Mouse (Mus musculus) kidney, postnatal 0 days (tissue): ENCODE measurements around the gene Cnot3. TPM values are rescaled to one million over a fixed set of nuclear protein-coding genes. Genes with fewer than 3 reads are reported as not detected.
"Not testable (repeated sequence)": the region's sequence is repeated elsewhere in the genome, so short reads cannot be mapped to it uniquely, and the experiment has no call there.

Source experiments
- ATAC-seq: fragments of 200-750 bp; cut with Nextera tagmentation; replicated peaks from 2 replicates; pipeline ENCODE4 v1.8.0; 2017; ENCODE audit warnings: low read depth, moderate number of reproducible peaks, moderate TSS enrichment, moderate library complexity; ENCODE audit not compliant: low FRiP score
- DNase-seq: peaks from one replicate; pipeline ENCODE4 v3.0.0-alpha.2; 2016; ENCODE audit warnings: low spot score
- H3K27ac ChIP-seq: fragments of 300-500 bp; sonication (generic); 2 replicates; pipeline ENCODE4 v1.5.1; 2014; ENCODE audit warnings: mild to moderate bottlenecking
- H3K27me3 ChIP-seq: fragments of 300-500 bp; sonication (generic); 2 replicates; pipeline ENCODE4 v1.6.1; 2014; ENCODE audit warnings: low read length, mixed read lengths; ENCODE audit not compliant: insufficient read depth
- H3K36me3 ChIP-seq: fragments of 300-500 bp; sonication (generic); 2 replicates; pipeline ENCODE4 v1.6.1; 2014; ENCODE audit warnings: low read length, mixed read lengths; ENCODE audit not compliant: insufficient read depth
- H3K4me1 ChIP-seq: fragments of 300-500 bp; sonication (generic); replicated peaks from 2 replicates; pipeline ENCODE4 v1.6.1; 2014; ENCODE audit warnings: antibody characterized with exemption, low read length, mixed read lengths; ENCODE audit not compliant: insufficient read depth
- H3K4me2 ChIP-seq: fragments of 300-500 bp; sonication (generic); 2 replicates; pipeline ENCODE4 v1.6.1; 2014; ENCODE audit warnings: mild to moderate bottlenecking, low read length, moderate library complexity, mixed read lengths
- H3K4me3 ChIP-seq: fragments of 300-500 bp; sonication (generic); replicated peaks from 2 replicates; pipeline ENCODE4 v1.5.1; 2014; ENCODE audit warnings: low read depth, low read length
- H3K9ac ChIP-seq: fragments of 300-500 bp; sonication (generic); 2 replicates; pipeline ENCODE4 v1.6.1; 2014; ENCODE audit warnings: low read depth, low read length
- H3K9me3 ChIP-seq: fragments of 300-500 bp; sonication (generic); replicated peaks from 2 replicates; pipeline ENCODE4 v1.6.1; 2016; ENCODE audit warnings: low read length, inconsistent platforms, mixed read lengths
- CTCF ChIP-seq: IDR thresholded peaks from 2 replicates; pipeline ENCODE4 v1.5.1; 2016; ENCODE audit warnings: antibody characterized with exemption, low read depth, mild to moderate bottlenecking, moderate library complexity
- WGBS: fragments of 180-500 bp; shearing (Covaris S2); extraction: QIAGEN DNeasy Blood & Tissue Kit; methylation state at CpG from one replicate; pipeline ENCODE4 v1.1.7; 2014; 5-methylcytosine and 5-hydroxymethylcytosine counted together
- polyA plus RNA-seq: library from polyadenylated mRNA; unstranded; fragments of >200 nt; fragmentation: Nextera tagmentation; extraction: Ambion mirVana; gene quantifications from 2 replicates; pipeline ENCODE4 v1.2.1, GENCODE M21; 2015

The Cnot3 gene
- polyA plus RNA-seq, 1 experiment from 2014 or later: 41.7 TPM

- 0 out of 2 replicates have a peak, but pooled peaks cover 8% of the 10 kb centered on the region for H3K36me3 ChIP-seq
- WGBS: under 1% methylated on average over 48 of the region's 49 CpGs
- H3K4me3 ChIP-seq: peak within 1 kb of the TSS; percentile 81
- DNase-seq: no peak
- TF ChIP-seq CTCF: no peak
- no peaks in the 10 kb centered on the region for H3K9me3 ChIP-seq
- ATAC-seq: no peak
- H3K4me1 ChIP-seq: peaks cover 17% of the 10 kb centered on the region
- peak within 1 kb of the TSS; percentile 95 for H3K27ac ChIP-seq
- H3K27me3 ChIP-seq: no peaks in the 10 kb centered on the region
- H3K4me2 ChIP-seq: peak within 1 kb of the TSS; percentile 94
- H3K9ac ChIP-seq: peak within 1 kb of the TSS; percentile 89
These were observed 47.4 kb downstream of the Cnot3 start, which contains the start of gene Tsen34 for GRCm38 (mm10) chr7:3692382-3692986. Gene Tsen34, plus strand, starts transcription at chr7:3692863.

- peak within 1 kb of the TSS; percentile 95 for H3K27ac ChIP-seq
- H3K36me3 ChIP-seq: peaks cover 11% of the 10 kb centered on the region
- no peaks in the 10 kb centered on the region for H3K27me3 ChIP-seq
- H3K4me3 ChIP-seq: peak within 1 kb of the TSS; percentile 81
- peaks cover 17% of the 10 kb centered on the region for H3K4me1 ChIP-seq
- H3K4me2 ChIP-seq: peak within 1 kb of the TSS; percentile 94
- ATAC-seq (peak; percentile 91), DNase-seq (peak; percentile 99)
- TF ChIP-seq CTCF: no peak
- WGBS: under 1% methylated on average over 55 of the region's 55 CpGs
- H3K9ac ChIP-seq: peak within 1 kb of the TSS; percentile 89
- H3K9me3 ChIP-seq: no peaks in the 10 kb centered on the region
These were observed 48.1 kb downstream of the Cnot3 start, which contains the start of gene Mboat7 for GRCm38 (mm10) chr7:3692987-3693808. Gene Mboat7, minus strand, starts transcription at chr7:3693523.

GRCm38 (mm10) chr7:3693809-3694075 is 48.7 kb downstream of the Cnot3 start:
- no peak for TF ChIP-seq CTCF
- ATAC-seq: no peak

GRCm38 (mm10) chr7:3694076-3694948 is 49.2 kb downstream of the Cnot3 start:
- H3K36me3 ChIP-seq: peaks cover 20% of the 10 kb centered on the region
- H3K4me3 ChIP-seq: peak overlapping the region; percentile 81
- peak overlapping the region; percentile 95 for H3K27ac ChIP-seq
- peak; percentile 98 for DNase-seq
- peak overlapping the region; percentile 94 for H3K4me2 ChIP-seq
- WGBS: under 1% methylated on average over 52 of the region's 55 CpGs
- TF ChIP-seq CTCF: no peak
- peak overlapping the region; percentile 89 for H3K9ac ChIP-seq
- no peaks in the 10 kb centered on the region for H3K27me3 ChIP-seq
- H3K9me3 ChIP-seq: no peaks in the 10 kb centered on the region
- H3K4me1 ChIP-seq: peaks cover 17% of the 10 kb centered on the region
- ATAC-seq: peak; percentile 51

More at GRCm38 (mm10) chr7:3693809-3694075, 48.7 kb downstream of the Cnot3 start:
- H3K4me1 ChIP-seq: peaks cover 17% of the 10 kb centered on the region
- peak overlapping the region; percentile 81 for H3K4me3 ChIP-seq
- peak overlapping the region; percentile 89 for H3K9ac ChIP-seq
- peak overlapping the region; percentile 94 for H3K4me2 ChIP-seq
- no peaks in the 10 kb centered on the region for H3K27me3 ChIP-seq
- peak overlapping the region; percentile 95 for H3K27ac ChIP-seq
- no peaks in the 10 kb centered on the region for H3K9me3 ChIP-seq
- peaks cover 15% of the 10 kb centered on the region for H3K36me3 ChIP-seq
- WGBS: under 1% methylated on average over 18 of the region's 18 CpGs
- DNase-seq: no peak

- H3K9me3 ChIP-seq, ATAC-seq, H3K27me3 ChIP-seq, DNase-seq: not testable (repeated sequence)
- Histone ChIP-seq H3K9ac (peak overlapping the region; percentile 89), H3K36me3 (peaks cover 23% of the 10 kb centered on the region), H3K4me2 (peak overlapping the region; percentile 94), H3K4me1 (peaks cover 17% of the 10 kb centered on the region), H3K4me3 (peak overlapping the region; percentile 81), H3K27ac (peak overlapping the region; percentile 95)
- WGBS: 2% methylated on average over 9 of the region's 9 CpGs
These were observed 49.9 kb downstream of the Cnot3 start for GRCm38 (mm10) chr7:3694949-3695305.

GRCm38 (mm10) chr7:3698471-3698870 is 53.4 kb downstream of the Cnot3 start:
- Histone ChIP-seq H3K27me3 (no peaks in the 10 kb centered on the region), H3K9ac (no peak overlapping the region), H3K36me3 (peaks cover 30% of the 10 kb centered on the region), H3K4me3 (no peak overlapping the region), H3K4me2 (no peak overlapping the region), H3K27ac (no peak overlapping the region), H3K4me1 (peaks cover 8% of the 10 kb centered on the region; the same call in 1 of the 2 replicates), H3K9me3 (no peaks in the 10 kb centered on the region)
- ATAC-seq: no peak
- no peak for DNase-seq
- 93% methylated on average over 6 of the region's 6 CpGs for WGBS
- no peak for TF ChIP-seq CTCF
